Mouse (Mus musculus) CD4-positive, CD25-positive, alpha-beta regulatory T cell, adult 2 months (primary cell): ENCODE measurements around the gene Cux1.
"Not testable (repeated sequence)": the region's sequence is repeated elsewhere in the genome, so short reads cannot be mapped to it uniquely, and the experiment has no call there.

Source experiments
- DNase-seq: peaks from one replicate; pipeline ENCODE4 v3.0.0-alpha.2; 2012; ENCODE audit warnings: low read depth, low spot score

Gene Cux1

DNA sequence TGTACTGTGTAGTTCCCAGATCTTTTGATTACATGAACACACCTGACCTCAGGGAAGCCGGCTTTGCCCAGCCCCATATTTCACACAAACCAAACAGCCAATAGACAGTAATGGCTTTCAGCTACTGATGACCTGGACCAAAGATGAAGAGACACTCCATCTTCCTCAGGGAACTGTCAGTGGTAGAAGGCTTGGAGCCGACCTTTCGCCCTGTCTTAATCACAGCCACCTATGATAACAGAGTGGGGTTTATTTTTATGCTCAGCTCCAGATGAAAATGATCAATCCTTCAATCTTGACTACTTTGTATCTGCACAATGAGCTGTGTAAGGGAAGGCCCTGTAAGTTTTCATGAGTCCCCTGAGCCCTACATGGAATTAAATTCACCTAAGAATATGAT, 93.2 kb downstream of the Cux1 start:
- no peak for DNase-seq

DNA sequence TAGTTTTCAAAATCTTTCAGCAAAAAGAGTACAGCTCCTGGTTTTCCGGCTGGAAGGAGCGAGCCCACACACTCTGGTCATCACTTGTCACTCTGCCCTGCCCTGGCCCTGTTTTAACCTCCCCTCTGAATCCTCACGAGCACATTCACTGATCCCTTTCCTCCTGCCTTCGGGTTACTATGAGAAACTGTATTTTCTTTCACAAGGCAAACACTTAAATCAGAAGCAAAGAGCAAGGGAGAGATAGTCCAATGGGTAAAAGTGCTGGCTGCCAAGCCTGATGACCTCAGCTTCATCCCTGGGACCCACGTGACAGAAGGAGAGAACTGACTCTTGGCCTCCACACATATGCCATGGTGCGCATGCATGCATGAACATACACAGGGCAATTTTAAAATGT, 94.0 kb downstream of the Cux1 start:
- no peak for DNase-seq

DNA sequence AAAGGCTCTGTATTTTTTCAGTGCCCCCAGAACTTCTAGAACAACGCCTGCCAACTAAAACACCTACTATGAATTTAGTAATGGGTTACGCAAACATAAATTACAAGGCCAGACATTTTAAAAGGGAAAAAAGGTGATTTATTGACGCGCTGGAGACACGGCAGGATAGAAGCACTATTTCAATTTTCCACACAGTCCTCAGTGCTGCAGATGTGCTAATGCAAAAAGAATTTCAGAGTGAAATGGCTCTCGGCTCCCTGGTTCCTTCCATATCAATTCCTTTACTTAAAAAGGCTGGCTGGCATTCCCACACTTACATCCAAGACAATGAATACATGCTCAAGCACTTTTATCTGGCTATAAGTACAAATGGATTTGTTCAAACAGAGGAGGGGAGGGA, 94.4 kb downstream of the Cux1 start:
- DNase-seq: no peak

- not testable (repeated sequence) for DNase-seq
These were observed 96.1 kb downstream of the Cux1 start for GRCm38 (mm10) chr5:136470985-136471735.

DNA sequence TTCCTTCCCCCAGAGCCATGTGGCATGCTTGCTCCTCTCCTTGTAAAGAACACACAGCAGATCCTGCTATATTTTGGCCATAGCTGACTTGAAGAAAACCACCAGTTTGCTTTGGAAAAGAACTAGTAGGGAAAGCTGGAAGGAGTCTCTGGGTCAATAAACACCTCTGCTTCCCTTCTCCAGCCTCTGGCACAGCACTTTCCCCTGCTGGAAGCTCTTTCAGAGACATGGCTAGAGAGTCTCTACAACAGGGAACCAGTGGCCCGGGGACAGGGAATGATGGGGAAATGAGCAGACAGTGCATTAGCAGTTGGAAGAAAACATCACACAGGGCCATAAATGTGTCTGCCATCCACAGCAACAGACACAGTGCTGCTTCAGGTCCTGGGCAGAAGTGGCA, 98.0 kb downstream of the Cux1 start:
- DNase-seq: no peak

DNA sequence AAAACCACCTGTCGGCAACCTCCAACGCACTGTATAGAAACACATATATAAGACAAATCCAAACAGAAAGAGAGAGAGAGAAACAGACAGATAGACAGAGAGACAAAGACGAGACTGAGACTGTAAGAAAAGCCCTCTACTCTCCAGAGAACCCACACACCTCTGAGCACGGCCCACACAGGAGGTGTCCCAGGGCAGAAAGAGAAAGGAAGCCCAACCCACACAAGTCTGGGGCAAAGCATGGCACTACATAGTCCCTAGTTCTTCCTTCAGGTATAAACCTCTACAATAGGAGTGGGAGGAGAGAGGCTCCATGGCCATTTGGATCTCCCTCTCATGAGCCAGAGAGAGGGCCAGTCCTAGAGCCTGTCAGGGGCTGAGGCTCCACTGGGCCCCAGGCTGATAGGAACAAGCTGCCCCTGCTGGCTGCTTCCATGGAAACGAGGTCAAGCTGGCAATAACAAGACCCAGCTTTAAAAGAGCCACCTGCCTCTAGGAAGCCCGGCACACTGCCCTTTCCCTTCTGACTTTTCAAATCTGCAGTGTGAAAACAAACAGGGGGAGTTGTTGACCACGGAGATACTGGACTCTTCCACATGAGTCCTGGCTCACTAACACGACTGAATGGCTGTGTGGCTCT, 99.8 kb downstream of the Cux1 start:
- DNase-seq: peak; percentile 46

GRCm38 (mm10) chr5:136465770-136466406, 101.4 kb downstream of the Cux1 start:
- DNase-seq: peak; percentile 48

GRCm38 (mm10) chr5:136465366-136465765, 101.9 kb downstream of the Cux1 start:
- no peak for DNase-seq

GRCm38 (mm10) chr5:136464849-136465248, 102.4 kb downstream of the Cux1 start:
- no peak for DNase-seq

DNA sequence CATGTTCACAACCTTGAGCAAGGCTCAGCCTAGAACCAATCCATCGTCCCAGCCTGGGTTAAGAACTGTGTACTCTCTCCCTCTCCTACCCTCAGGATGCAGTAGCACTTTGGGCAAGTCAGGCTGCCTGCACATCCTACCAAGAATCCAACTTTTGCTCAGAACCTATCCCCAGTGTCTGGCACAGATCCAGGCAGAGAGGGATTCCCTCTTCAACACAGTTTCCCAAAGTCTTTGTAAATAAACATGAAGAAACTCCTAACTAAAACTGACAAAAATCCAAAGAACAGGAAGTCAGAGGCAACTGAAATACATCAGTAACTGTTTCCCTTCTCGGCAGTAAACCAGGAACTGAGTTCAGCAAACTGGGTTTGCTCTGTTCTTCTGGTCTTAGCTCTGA, 103.2 kb downstream of the Cux1 start:
- DNase-seq: no peak

DNA sequence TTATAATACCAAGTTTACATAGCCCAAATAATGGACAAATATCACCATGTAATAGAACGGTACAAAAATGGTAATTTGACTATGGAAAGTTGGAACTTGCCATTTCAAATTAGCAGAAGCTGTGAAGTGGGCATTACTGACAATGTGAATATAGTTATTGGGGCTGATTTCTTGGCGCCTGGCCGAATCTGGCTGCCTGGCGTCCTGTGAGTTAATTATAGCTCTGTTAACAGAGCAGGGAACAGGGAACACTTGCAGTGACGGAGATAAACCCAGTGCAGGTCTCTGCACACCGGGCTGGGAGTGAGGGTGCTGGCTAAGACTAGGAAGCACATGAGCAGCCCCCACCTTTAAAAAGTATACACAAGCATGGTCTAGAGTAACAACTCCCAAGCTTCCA, 104.7 kb downstream of the Cux1 start:
- no peak for DNase-seq

- peak; percentile 77 for DNase-seq
These were observed 107.4 kb downstream of the Cux1 start for GRCm38 (mm10) chr5:136459901-136460300.

- DNase-seq: peak; percentile 31
These were observed 108.3 kb downstream of the Cux1 start for GRCm38 (mm10) chr5:136458893-136459499.

DNA sequence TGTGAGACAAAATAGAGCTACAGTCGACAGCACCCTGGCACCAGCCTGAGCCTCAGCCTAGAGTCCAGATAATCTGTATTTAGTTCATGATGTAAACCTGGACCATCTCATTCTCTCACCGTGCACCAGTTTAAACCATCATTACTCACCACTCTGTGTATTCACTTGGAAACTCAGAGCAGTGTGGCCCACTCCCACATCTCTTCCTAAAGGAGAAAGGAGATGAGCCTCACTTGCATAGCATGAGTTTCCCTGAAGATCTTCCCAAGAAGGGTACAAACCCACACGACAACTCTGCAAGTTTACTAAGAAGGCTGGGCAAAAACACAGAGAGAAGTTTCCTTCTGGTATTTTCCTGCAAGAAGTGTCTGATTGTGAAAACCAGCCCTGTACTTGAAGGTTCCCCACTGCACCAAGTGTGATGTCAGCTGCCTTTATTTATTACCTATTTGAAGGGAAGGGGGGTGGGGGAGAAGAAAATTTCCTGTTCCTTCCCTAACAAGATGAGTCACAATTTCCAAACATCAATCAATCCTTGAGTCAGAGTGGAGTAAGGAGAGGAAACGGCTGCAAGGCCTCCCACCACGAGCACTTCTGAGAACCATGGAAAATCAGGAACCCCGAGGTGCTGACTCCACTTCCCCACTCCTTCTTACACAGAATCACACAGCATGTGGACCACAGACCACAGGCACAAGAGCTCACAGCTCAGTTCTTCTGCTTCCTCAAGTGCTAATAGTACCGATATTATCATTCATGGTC, 109.0 kb downstream of the Cux1 start:
- peak; percentile 33 for DNase-seq

GRCm38 (mm10) chr5:136456395-136456794, 110.9 kb downstream of the Cux1 start:
- DNase-seq: no peak

GRCm38 (mm10) chr5:136452681-136453080, 114.6 kb downstream of the Cux1 start:
- DNase-seq: no peak

DNA sequence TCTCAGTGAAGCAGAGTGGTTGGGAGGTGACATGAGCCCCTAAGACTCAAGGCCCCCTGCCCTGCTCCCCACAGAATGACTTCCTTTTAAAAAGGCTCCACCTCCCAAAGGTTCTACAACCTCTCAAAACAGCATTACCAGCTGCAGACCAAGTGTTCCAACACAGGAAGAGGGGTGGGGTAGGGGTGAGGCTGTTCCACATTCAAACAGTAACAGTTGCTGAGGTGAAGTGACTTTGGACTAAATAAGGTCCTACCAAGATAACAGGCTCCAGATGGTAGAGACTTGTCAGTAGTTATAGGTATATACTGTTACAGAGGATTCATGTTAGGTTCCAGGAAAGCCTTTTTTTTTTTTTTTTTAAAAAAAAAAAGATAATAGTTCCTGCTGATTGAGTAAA, 117.5 kb downstream of the Cux1 start:
- DNase-seq: peak; percentile 67

GRCm38 (mm10) chr5:136445967-136446366, 121.3 kb downstream of the Cux1 start:
- no peak for DNase-seq

GRCm38 (mm10) chr5:136442238-136443187, 124.8 kb downstream of the Cux1 start:
- no peak for DNase-seq

- DNase-seq: no peak
These were observed 137.6 kb downstream of the Cux1 start for GRCm38 (mm10) chr5:136429647-136430046.
